Mouse (Mus musculus): ENCODE measurements around the gene Ankrd6.
A peak's percentile ranks its signal among the peaks of the same experiment; 100 is the strongest.
"Not testable (repeated sequence)": the region's sequence is repeated elsewhere in the genome, so short reads cannot be mapped to it uniquely, and the experiment has no call there.

The Ankrd6 gene

GRCm38 (mm10) chr4:32950356-32951034 is at the start of gene Ankrd6:
TSS of gene Ankrd6 (minus strand) at chr4:32950841.
- ATAC-seq (ENCODE audit: low TSS enrichment), result peak; percentile 92

- ATAC-seq (ENCODE audit: low TSS enrichment), result no peak
These were observed 48.4 kb upstream of the Ankrd6 start for GRCm38 (mm10) chr4:32998996-32999395.

GRCm38 (mm10) chr4:32997571-32997970 is 46.9 kb upstream of the Ankrd6 start:
- no peak for ATAC-seq (ENCODE audit: low TSS enrichment)

GRCm38 (mm10) chr4:32996083-32996482 is 45.4 kb upstream of the Ankrd6 start:
- no peak for ATAC-seq (ENCODE audit: low TSS enrichment)

- no peak for ATAC-seq (ENCODE audit: low TSS enrichment)
These were observed 43.5 kb upstream of the Ankrd6 start for GRCm38 (mm10) chr4:32994168-32994567.

- ATAC-seq (ENCODE audit: low TSS enrichment), result no peak
These were observed 38.7 kb upstream of the Ankrd6 start for GRCm38 (mm10) chr4:32989346-32989745.

- no peak for ATAC-seq (ENCODE audit: low TSS enrichment)
These were observed 36.4 kb upstream of the Ankrd6 start for GRCm38 (mm10) chr4:32987006-32987405.

GRCm38 (mm10) chr4:32985684-32986083 is 35.0 kb upstream of the Ankrd6 start:
- ATAC-seq (ENCODE audit: low TSS enrichment), result no peak

GRCm38 (mm10) chr4:32984801-32985675 is 34.4 kb upstream of the Ankrd6 start:
- 0 out of 2 replicates have a peak, but pooled peaks have one; percentile 14 for ATAC-seq (ENCODE audit: low TSS enrichment)

GRCm38 (mm10) chr4:32984242-32984641 is 33.6 kb upstream of the Ankrd6 start:
- ATAC-seq (ENCODE audit: low TSS enrichment), result no peak

- peak; percentile 41 for ATAC-seq (ENCODE audit: low TSS enrichment)
These were observed 32.8 kb upstream of the Ankrd6 start for GRCm38 (mm10) chr4:32983176-32984155.

- ATAC-seq (ENCODE audit: low TSS enrichment), result peak; percentile 53
These were observed 32.1 kb upstream of the Ankrd6 start, which contains the start of gene Rragd for GRCm38 (mm10) chr4:32982716-32983175. TSS of gene Rragd (plus strand) at chr4:32983037.

GRCm38 (mm10) chr4:32982041-32982715 is 31.5 kb upstream of the Ankrd6 start:
- peak; percentile 51 for ATAC-seq (ENCODE audit: low TSS enrichment)

GRCm38 (mm10) chr4:32981617-32982016 is 31.0 kb upstream of the Ankrd6 start:
- no peak for ATAC-seq (ENCODE audit: low TSS enrichment)

GRCm38 (mm10) chr4:32980061-32980460 is 29.4 kb upstream of the Ankrd6 start:
- no peak for ATAC-seq (ENCODE audit: low TSS enrichment)

GRCm38 (mm10) chr4:32977331-32977730 is 26.7 kb upstream of the Ankrd6 start:
- ATAC-seq (ENCODE audit: low TSS enrichment), result no peak

- not testable (repeated sequence) for ATAC-seq (ENCODE audit: low TSS enrichment)
These were observed 14.0 kb upstream of the Ankrd6 start for GRCm38 (mm10) chr4:32964619-32965018.

- ATAC-seq (ENCODE audit: low TSS enrichment), result no peak
These were observed 10.8 kb upstream of the Ankrd6 start for GRCm38 (mm10) chr4:32961394-32961793.

- ATAC-seq (ENCODE audit: low TSS enrichment), result no peak
These were observed 5.8 kb upstream of the Ankrd6 start for GRCm38 (mm10) chr4:32956423-32956822.

- ATAC-seq (ENCODE audit: low TSS enrichment), result no peak
These were observed 2.0 kb upstream of the Ankrd6 start for GRCm38 (mm10) chr4:32952681-32953080.

Data from frontal cortex, adult (tissue).